Mouse (Mus musculus): ENCODE measurements at regions not wholly inside any gene's neighbourhood (a gene's known extent, or its start where the extent isn't known, plus 50 kb on each side); places are given as distances from the start of the nearest gene placed in this dataset.

- no peaks in the 10 kb centered on the region for H3K9me3 ChIP-seq (ENCODE audit: control insufficient read depth, low read length)
- H3K9ac ChIP-seq (ENCODE audit: low read depth, low read length): no peak overlapping the region
- no peak overlapping the region for H3K27ac ChIP-seq (ENCODE audit: low read depth, low read length)
- H3K4me3 ChIP-seq (ENCODE audit: low read depth, low read length): no peak overlapping the region
- no peaks in the 10 kb centered on the region for H3K36me3 ChIP-seq (ENCODE audit: control insufficient read depth, insufficient read depth, low read length)
- no peak overlapping the region for H3K4me2 ChIP-seq (replicated peaks; ENCODE audit: low read depth, low read length)
- H3K27me3 ChIP-seq (ENCODE audit: control insufficient read depth, insufficient read depth, low read length): no peaks in the 10 kb centered on the region
- no peak for DNase-seq (ENCODE audit: low spot score)
- no peaks in the 10 kb centered on the region for H3K4me1 ChIP-seq (replicated peaks; ENCODE audit: control insufficient read depth, insufficient read depth, low read length)
- no peak for ATAC-seq (ENCODE audit: low FRiP score)
Measured at GRCm38 (mm10) chr13:90207875-90208274, 118.5 kb upstream of the Xrcc4 start.
